Mouse (Mus musculus) CD4-positive naive resting alpha-beta T cell, adult 57 days (primary cell): Measurements from ENCODE around the gene Gm8267. TPM values are rescaled to one million over a fixed set of nuclear protein-coding genes. Genes with fewer than 3 reads are reported as not detected.

ENCODE experiments used
- total RNA-seq: library from RNA; stranded (reverse); gene quantifications from one replicate; pipeline ENCODE4 v1.2.4, GENCODE M21; 2023

Gm8267 gene
- not detected for total RNA-seq

GRCm38 (mm10) chr14:44750240-44750639 is at the start of gene Gm8267:
Gene Gm8267, minus strand, starts transcription at chr14:44750340.

GRCm38 (mm10) chr14:44706356-44706755 is 43.8 kb downstream of the Gm8267 start, which contains the start of gene Gm8257:
Gene Gm8257, minus strand, starts transcription at chr14:44706456.

Other genes with a start within 250 kb of the Gm8267 start
- gene Gm17093, start 232.1 kb downstream of the Gm8267 start, total RNA-seq = not detected
- not detected for gene Gm8247, start 167.2 kb downstream of the Gm8267 start, total RNA-seq
- not detected for gene Gm5624, start 122.4 kb downstream of the Gm8267 start, total RNA-seq
- not detected for gene Gm8257, start 43.9 kb downstream of the Gm8267 start, total RNA-seq
- gene Ptgdr, start 109.0 kb upstream of the Gm8267 start, total RNA-seq = not detected
- 3.1 TPM for gene Ptger2, start 237.9 kb upstream of the Gm8267 start, total RNA-seq